Mouse (Mus musculus): ENCODE measurements around the gene Ptpn1. TPM values are rescaled to one million over a fixed set of nuclear protein-coding genes. Genes with fewer than 3 reads are reported as not detected.

The Ptpn1 gene
- polyA plus RNA-seq, 1 experiment from 2014 or later, result 41.0 TPM

DNA sequence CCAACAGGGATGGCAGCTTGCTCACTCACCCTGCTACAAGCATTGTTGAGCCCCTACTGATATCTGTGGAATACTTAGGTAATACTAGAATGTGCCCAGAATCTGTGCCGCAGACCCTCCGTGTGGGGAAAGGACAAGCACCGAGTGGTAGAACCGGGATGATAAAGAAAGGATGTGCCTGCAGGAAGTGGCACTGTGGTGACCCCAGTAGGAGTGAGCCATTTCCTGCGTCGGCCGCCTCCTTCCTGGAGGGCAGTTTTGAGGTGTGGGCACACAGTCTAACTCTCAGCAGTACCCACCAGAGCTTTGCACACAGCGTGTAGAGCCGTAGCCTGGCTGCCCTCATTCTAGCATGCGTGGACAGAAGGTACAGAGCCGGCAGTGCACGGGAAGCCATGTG is 43.9 kb downstream of the Ptpn1 start:
- Histone ChIP-seq H3K4me3 (ENCODE audit: low read depth, low read length) (no peak overlapping the region), H3K27ac (ENCODE audit: low read length) (no peak overlapping the region), H3K36me3 (ENCODE audit: control insufficient read depth, insufficient read depth, low read length) (peaks cover 44% of the 10 kb centered on the region), H3K27me3 (ENCODE audit: control insufficient read depth, insufficient read depth, low read length) (no peaks in the 10 kb centered on the region), H3K9me3 (ENCODE audit: control insufficient read depth, low read depth, low read length) (no peaks in the 10 kb centered on the region), H3K9ac (replicated peaks; ENCODE audit: low read depth, low read length) (no peak overlapping the region), H3K4me1 (ENCODE audit: control insufficient read depth, insufficient read depth, low read length) (no peaks in the 10 kb centered on the region), H3K4me2 (replicated peaks; ENCODE audit: low read depth, low read length) (no peak overlapping the region)
- 87% methylated on average over 12 of the region's 12 CpGs for WGBS
- ATAC-seq (ENCODE audit: insufficient number of reproducible peaks, insufficient read depth, low FRiP score, low read depth), result no peak

DNA sequence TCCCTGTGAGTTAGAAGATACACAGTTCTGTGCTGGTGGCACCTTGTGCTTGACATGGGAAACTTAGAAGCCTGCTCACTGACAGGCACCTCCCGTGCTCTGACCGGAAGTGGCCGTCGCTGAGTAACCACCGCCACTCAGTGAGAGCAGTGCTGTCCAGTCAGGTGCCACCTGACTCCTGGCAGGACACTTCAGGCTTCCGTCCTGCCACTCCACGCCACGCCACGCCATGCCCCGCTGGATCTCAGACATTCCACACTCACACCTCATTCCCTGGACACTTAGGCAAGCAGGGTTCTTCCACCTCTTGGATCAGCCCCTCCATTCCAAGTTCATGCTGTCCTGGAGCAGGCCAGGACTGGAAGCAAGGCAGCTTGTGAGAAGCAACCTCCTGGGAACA is 46.4 kb downstream of the Ptpn1 start:
- H3K4me1 ChIP-seq (ENCODE audit: control insufficient read depth, insufficient read depth, low read length), result no peaks in the 10 kb centered on the region
- H3K4me3 ChIP-seq (ENCODE audit: low read depth, low read length), result no peak overlapping the region
- no peak overlapping the region; the same call in 1 of the 2 replicates for H3K27ac ChIP-seq (ENCODE audit: low read length)
- H3K27me3 ChIP-seq (ENCODE audit: control insufficient read depth, insufficient read depth, low read length), result no peaks in the 10 kb centered on the region
- ATAC-seq (ENCODE audit: insufficient number of reproducible peaks, insufficient read depth, low FRiP score, low read depth), result no peak
- no peak overlapping the region for H3K9ac ChIP-seq (replicated peaks; ENCODE audit: low read depth, low read length)
- H3K4me2 ChIP-seq (replicated peaks; ENCODE audit: low read depth, low read length), result no peak overlapping the region
- H3K9me3 ChIP-seq (ENCODE audit: control insufficient read depth, low read depth, low read length), result no peaks in the 10 kb centered on the region
- WGBS, result 90% methylated on average over 10 of the region's 10 CpGs
- peaks cover 36% of the 10 kb centered on the region for H3K36me3 ChIP-seq (ENCODE audit: control insufficient read depth, insufficient read depth, low read length)

DNA sequence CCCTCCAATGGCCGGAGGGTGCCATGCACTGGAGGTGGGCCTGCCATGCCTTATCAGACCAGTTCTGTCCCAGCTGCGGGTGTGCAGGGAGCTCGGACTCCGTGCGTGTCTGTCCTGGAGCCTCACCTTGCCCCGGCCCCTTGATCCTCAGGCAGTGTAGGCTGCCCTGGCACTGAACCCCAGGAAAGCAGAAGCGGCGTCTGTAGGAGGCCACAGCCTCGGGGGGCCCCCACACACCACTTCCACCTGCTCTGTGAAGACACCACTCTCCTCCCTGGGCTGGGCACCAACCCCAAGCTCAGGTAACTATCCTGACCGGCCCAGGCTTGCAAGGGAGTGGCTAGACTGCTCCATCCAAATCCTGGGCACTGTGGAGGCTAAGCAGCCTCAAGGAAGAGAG is 48.5 kb downstream of the Ptpn1 start:
- ATAC-seq (ENCODE audit: insufficient number of reproducible peaks, insufficient read depth, low FRiP score, low read depth), result no peak
- Histone ChIP-seq H3K9ac (replicated peaks; ENCODE audit: low read depth, low read length) (no peak overlapping the region), H3K4me2 (replicated peaks; ENCODE audit: low read depth, low read length) (no peak overlapping the region), H3K4me1 (ENCODE audit: control insufficient read depth, insufficient read depth, low read length) (no peaks in the 10 kb centered on the region), H3K27me3 (ENCODE audit: control insufficient read depth, insufficient read depth, low read length) (no peaks in the 10 kb centered on the region), H3K9me3 (ENCODE audit: control insufficient read depth, low read depth, low read length) (no peaks in the 10 kb centered on the region), H3K36me3 (ENCODE audit: control insufficient read depth, insufficient read depth, low read length) (peaks cover 19% of the 10 kb centered on the region), H3K27ac (ENCODE audit: low read length) (no peak overlapping the region), H3K4me3 (ENCODE audit: low read depth, low read length) (no peak overlapping the region)
- 76% methylated on average over 10 of the region's 10 CpGs for WGBS

DNA sequence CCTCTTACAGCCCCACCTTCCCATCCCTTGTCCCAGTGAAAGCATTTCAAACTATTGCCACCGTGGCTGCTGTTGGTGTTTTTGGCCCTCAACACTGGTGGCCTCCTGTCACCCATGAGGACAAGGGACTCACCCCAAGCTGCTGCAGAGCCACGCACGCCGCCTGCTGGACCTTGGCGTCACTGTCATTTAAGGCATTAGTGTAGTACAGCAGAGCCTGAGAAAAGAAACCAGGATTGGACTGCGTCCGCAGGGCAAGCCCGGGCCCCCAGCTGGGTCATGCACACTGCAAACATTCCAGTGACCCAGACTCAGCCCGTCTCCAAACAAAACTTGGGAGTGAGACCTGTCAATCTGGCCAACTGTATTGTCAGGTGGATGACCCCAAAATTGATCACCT is 50.8 kb downstream of the Ptpn1 start:
- H3K4me3 ChIP-seq (ENCODE audit: low read depth, low read length), result no peak overlapping the region
- H3K4me2 ChIP-seq (replicated peaks; ENCODE audit: low read depth, low read length), result no peak overlapping the region
- 57% methylated on average over 9 of the region's 9 CpGs for WGBS
- no peaks in the 10 kb centered on the region for H3K27me3 ChIP-seq (ENCODE audit: control insufficient read depth, insufficient read depth, low read length)
- no peak for ATAC-seq (ENCODE audit: insufficient number of reproducible peaks, insufficient read depth, low FRiP score, low read depth)
- peaks cover 11% of the 10 kb centered on the region for H3K36me3 ChIP-seq (ENCODE audit: control insufficient read depth, insufficient read depth, low read length)
- H3K27ac ChIP-seq (ENCODE audit: low read length), result no peak overlapping the region
- no peaks in the 10 kb centered on the region for H3K9me3 ChIP-seq (ENCODE audit: control insufficient read depth, low read depth, low read length)
- H3K4me1 ChIP-seq (ENCODE audit: control insufficient read depth, insufficient read depth, low read length), result peaks cover 10% of the 10 kb centered on the region
- H3K9ac ChIP-seq (replicated peaks; ENCODE audit: low read depth, low read length), result no peak overlapping the region

DNA sequence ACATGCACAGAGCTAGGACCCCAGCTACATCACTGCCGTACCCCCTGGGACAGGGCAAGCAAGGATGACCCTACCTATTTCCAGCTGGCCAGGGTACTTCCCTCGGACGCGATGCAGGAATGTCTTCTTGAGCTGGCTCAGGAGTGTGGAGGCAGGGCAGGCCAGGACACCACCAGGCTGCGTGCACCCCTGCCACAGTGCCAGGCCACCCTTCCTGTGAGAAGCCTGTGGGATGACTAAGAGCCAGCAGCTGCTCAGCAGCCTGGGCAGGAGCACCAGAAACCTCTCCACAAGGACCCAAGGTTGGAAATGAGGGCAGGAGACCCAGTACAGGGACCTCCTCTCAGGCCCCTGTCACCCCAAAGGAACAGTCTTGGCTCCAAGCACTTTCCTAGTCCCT is 52.5 kb downstream of the Ptpn1 start:
- Histone ChIP-seq H3K36me3 (ENCODE audit: control insufficient read depth, insufficient read depth, low read length) (0 out of 2 replicates have a peak, but pooled peaks cover 3% of the 10 kb centered on the region), H3K4me2 (replicated peaks; ENCODE audit: low read depth, low read length) (no peak overlapping the region), H3K9ac (replicated peaks; ENCODE audit: low read depth, low read length) (no peak overlapping the region), H3K9me3 (ENCODE audit: control insufficient read depth, low read depth, low read length) (no peaks in the 10 kb centered on the region), H3K27ac (ENCODE audit: low read length) (no peak overlapping the region), H3K4me3 (ENCODE audit: low read depth, low read length) (no peak overlapping the region), H3K4me1 (ENCODE audit: control insufficient read depth, insufficient read depth, low read length) (peaks cover 18% of the 10 kb centered on the region), H3K27me3 (ENCODE audit: control insufficient read depth, insufficient read depth, low read length) (no peaks in the 10 kb centered on the region)
- ATAC-seq (ENCODE audit: insufficient number of reproducible peaks, insufficient read depth, low FRiP score, low read depth), result no peak
- WGBS, result 74% methylated on average over 5 of the region's 5 CpGs

DNA sequence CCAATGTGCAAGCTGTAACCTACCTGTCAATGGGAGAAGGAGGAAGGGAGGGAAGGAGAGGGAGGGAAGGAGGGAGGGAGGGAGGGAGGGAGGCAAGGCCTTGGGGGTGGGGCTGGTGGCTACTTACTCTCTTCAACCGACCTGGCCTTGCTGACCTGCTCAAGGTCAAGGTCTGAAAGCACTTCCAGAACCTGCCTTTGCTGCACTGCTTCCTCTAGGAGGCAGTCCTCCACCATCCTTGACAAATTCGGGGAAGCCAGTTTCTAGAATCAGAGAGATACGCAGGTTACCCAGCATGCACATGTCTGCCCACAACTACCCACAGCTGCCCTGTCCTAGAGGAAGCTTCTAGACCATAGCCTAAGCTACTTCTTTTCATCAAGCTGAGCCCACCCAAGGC is 53.1 kb downstream of the Ptpn1 start:
- 35% methylated on average over 3 of the region's 3 CpGs for WGBS
- Histone ChIP-seq H3K36me3 (ENCODE audit: control insufficient read depth, insufficient read depth, low read length) (0 out of 2 replicates have a peak, but pooled peaks cover under 1% of the 10 kb centered on the region), H3K27me3 (ENCODE audit: control insufficient read depth, insufficient read depth, low read length) (no peaks in the 10 kb centered on the region), H3K4me2 (replicated peaks; ENCODE audit: low read depth, low read length) (no peak overlapping the region), H3K9me3 (ENCODE audit: control insufficient read depth, low read depth, low read length) (no peaks in the 10 kb centered on the region), H3K27ac (ENCODE audit: low read length) (no peak overlapping the region), H3K4me1 (ENCODE audit: control insufficient read depth, insufficient read depth, low read length) (peaks cover 23% of the 10 kb centered on the region), H3K4me3 (ENCODE audit: low read depth, low read length) (no peak overlapping the region), H3K9ac (replicated peaks; ENCODE audit: low read depth, low read length) (no peak overlapping the region)
- no peak for ATAC-seq (ENCODE audit: insufficient number of reproducible peaks, insufficient read depth, low FRiP score, low read depth)

DNA sequence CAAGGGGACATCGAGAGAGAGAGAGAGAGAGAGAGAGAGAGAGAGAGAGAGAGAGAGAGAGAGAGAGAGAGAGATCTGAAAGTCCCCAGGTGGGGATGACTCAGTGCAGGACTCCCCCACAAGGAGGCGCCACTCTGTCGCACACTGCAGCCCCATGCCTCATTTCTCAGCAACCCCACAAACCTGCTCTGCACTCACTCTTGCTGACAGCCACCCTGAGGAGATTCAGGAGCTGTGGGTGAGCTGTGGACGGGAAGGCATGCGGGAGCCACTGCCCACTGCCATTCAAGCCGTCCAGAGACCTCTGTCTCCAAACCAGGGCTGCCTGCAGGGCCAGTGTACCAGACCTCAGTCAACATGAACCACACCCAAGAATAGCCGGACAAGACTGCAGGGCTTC is 54.9 kb downstream of the Ptpn1 start:
- no peak overlapping the region for H3K4me3 ChIP-seq (ENCODE audit: low read depth, low read length)

DNA sequence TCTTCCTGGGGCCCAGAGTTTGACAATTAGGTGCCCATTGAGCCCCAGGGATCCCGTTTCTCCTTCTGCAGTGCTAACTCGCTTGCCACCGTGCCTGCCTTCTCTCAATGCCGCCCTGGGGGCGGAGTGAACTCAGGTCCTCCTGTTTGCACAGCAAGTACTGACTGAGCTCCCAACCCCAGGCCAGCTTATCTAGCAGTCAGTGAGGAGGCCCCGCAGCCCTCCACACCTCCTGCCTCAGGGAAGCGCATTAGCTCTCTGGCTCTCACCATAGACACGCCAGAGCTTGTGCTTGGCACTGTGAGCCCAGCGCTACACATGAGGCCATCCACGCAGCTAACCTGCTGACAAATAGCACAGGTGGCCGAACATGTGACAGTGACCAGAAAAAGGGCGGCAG is 55.8 kb downstream of the Ptpn1 start:
- H3K36me3 ChIP-seq (ENCODE audit: control insufficient read depth, insufficient read depth, low read length), result no peaks in the 10 kb centered on the region
- ATAC-seq (ENCODE audit: insufficient number of reproducible peaks, insufficient read depth, low FRiP score, low read depth), result peak; percentile 54; the same call in 1 of the 2 replicates
- no peaks in the 10 kb centered on the region for H3K27me3 ChIP-seq (ENCODE audit: control insufficient read depth, insufficient read depth, low read length)
- peaks cover 23% of the 10 kb centered on the region for H3K4me1 ChIP-seq (ENCODE audit: control insufficient read depth, insufficient read depth, low read length)
- no peaks in the 10 kb centered on the region for H3K9me3 ChIP-seq (ENCODE audit: control insufficient read depth, low read depth, low read length)
- no peak overlapping the region for H3K4me3 ChIP-seq (ENCODE audit: low read depth, low read length)
- 49% methylated on average over 12 of the region's 12 CpGs for WGBS
- no peak overlapping the region for H3K4me2 ChIP-seq (replicated peaks; ENCODE audit: low read depth, low read length)
- no peak overlapping the region for H3K27ac ChIP-seq (ENCODE audit: low read length)
- H3K9ac ChIP-seq (replicated peaks; ENCODE audit: low read depth, low read length), result no peak overlapping the region

More for the DNA sequence above, 54.9 kb downstream of the Ptpn1 start:
- no peak overlapping the region for H3K27ac ChIP-seq (ENCODE audit: low read length)
- WGBS, result 19% methylated on average over 7 of the region's 7 CpGs
- ATAC-seq (ENCODE audit: insufficient number of reproducible peaks, insufficient read depth, low FRiP score, low read depth), result no peak
- H3K36me3 ChIP-seq (ENCODE audit: control insufficient read depth, insufficient read depth, low read length), result no peaks in the 10 kb centered on the region
- H3K4me1 ChIP-seq (ENCODE audit: control insufficient read depth, insufficient read depth, low read length), result peaks cover 23% of the 10 kb centered on the region
- no peaks in the 10 kb centered on the region for H3K27me3 ChIP-seq (ENCODE audit: control insufficient read depth, insufficient read depth, low read length)
- H3K4me2 ChIP-seq (replicated peaks; ENCODE audit: low read depth, low read length), result no peak overlapping the region
- H3K9me3 ChIP-seq (ENCODE audit: control insufficient read depth, low read depth, low read length), result no peaks in the 10 kb centered on the region
- H3K9ac ChIP-seq (replicated peaks; ENCODE audit: low read depth, low read length), result no peak overlapping the region

DNA sequence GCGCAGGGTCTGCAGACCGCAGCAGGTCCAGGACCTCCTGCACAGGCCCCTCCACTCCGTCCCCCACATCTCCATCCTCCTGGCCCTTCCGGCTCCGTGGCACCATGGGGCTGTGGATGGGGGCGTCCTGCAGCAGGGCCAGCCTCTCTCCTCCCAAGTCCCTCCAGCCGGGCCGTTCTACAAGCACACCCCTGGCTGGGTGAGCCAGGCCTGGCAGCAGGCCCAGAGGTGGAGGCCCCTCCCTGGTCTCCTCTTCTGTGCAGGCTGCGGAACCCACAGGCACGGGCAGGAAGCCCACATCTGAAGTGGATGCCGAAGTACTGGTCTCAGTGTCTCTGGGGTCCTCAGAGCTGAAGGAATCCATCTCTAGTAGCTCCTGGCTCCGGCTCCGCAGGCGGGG is 57.5 kb downstream of the Ptpn1 start:
- H3K27me3 ChIP-seq (ENCODE audit: control insufficient read depth, insufficient read depth, low read length), result no peaks in the 10 kb centered on the region
- peak; percentile 50; the same call in 1 of the 2 replicates for ATAC-seq (ENCODE audit: insufficient number of reproducible peaks, insufficient read depth, low FRiP score, low read depth)
- H3K36me3 ChIP-seq (ENCODE audit: control insufficient read depth, insufficient read depth, low read length), result no peaks in the 10 kb centered on the region
- no peak overlapping the region for H3K4me3 ChIP-seq (ENCODE audit: low read depth, low read length)
- no peak overlapping the region for H3K4me2 ChIP-seq (replicated peaks; ENCODE audit: low read depth, low read length)
- WGBS, result 44% methylated on average over 14 of the region's 14 CpGs
- H3K9me3 ChIP-seq (ENCODE audit: control insufficient read depth, low read depth, low read length), result no peaks in the 10 kb centered on the region
- H3K27ac ChIP-seq (ENCODE audit: low read length), result no peak overlapping the region
- H3K9ac ChIP-seq (replicated peaks; ENCODE audit: low read depth, low read length), result no peak overlapping the region
- peaks cover 23% of the 10 kb centered on the region for H3K4me1 ChIP-seq (ENCODE audit: control insufficient read depth, insufficient read depth, low read length)

Measured in stomach, embryonic 14.5 days (tissue).